Mouse (Mus musculus): ENCODE results near the gene Pxylp1. TPM values are rescaled to one million over a fixed set of nuclear protein-coding genes. Genes with fewer than 3 reads are reported as not detected.

Gene Pxylp1
- polyA plus RNA-seq, 1 experiment from 2014 or later, result 3.4 TPM

DNA sequence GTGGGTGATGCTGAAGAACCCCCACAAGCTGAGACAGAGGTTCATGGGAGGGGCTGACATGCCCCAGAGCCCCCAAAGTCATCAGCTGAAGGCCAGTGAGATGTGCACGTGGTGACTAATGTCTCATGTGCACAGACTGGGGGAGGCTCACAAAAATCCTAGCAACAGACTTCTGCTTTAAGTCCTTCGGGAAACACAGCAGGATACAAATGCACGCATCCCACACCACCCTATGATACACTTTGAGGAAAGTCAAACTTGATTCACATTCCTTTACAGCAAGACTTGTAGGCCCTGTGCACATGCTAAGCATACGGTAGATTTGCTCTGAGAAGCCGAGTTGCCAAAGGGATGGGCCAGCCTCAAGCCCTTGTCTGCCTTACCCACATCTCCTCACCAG, 53.1 kb downstream of the Pxylp1 start:
- no peak overlapping the region for H3K4me2 ChIP-seq
- H3K36me3 ChIP-seq (ENCODE audit: control insufficient read depth, insufficient read depth, low read length), result no peaks in the 10 kb centered on the region
- no peaks in the 10 kb centered on the region; the same call in 1 of the 2 replicates for H3K27me3 ChIP-seq (replicated peaks; ENCODE audit: control insufficient read depth, insufficient read depth, low read length)
- H3K9me3 ChIP-seq (ENCODE audit: control insufficient read depth, low read length), result no peaks in the 10 kb centered on the region
- DNase-seq (ENCODE audit: low spot score), result no peak
- no peak overlapping the region for H3K27ac ChIP-seq (ENCODE audit: low read depth, low read length)
- H3K4me3 ChIP-seq (ENCODE audit: low read depth, low read length), result no peak overlapping the region
- 82% methylated on average over 5 of the region's 5 CpGs for WGBS
- ATAC-seq (replicated peaks; ENCODE audit: low FRiP score), result no peak
- no peaks in the 10 kb centered on the region for H3K4me1 ChIP-seq (replicated peaks; ENCODE audit: control insufficient read depth, insufficient read depth, low read length)
- no peak overlapping the region for H3K9ac ChIP-seq (ENCODE audit: low read depth, low read length)

DNA sequence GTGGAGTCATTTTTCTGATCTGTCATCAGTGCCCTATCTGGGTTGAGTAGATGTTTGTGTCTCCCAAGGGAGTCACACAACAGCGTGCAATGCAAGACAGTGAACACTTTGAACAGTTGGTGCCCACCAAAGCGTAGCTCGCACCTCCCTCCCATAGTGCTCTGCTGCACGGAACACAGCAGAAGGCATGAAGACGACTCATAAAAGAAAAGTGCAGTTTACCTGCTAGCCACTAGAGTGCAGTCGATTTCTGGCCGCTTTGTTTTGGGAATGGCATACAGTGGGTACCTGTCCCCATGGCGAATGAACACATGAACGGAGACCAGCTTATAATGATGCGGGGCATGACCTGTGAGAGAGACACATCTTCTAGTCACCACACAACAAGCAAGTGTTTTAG, 53.6 kb downstream of the Pxylp1 start:
- Histone ChIP-seq H3K4me3 (ENCODE audit: low read depth, low read length) (no peak overlapping the region), H3K27me3 (replicated peaks; ENCODE audit: control insufficient read depth, insufficient read depth, low read length) (no peaks in the 10 kb centered on the region; the same call in 1 of the 2 replicates), H3K9me3 (ENCODE audit: control insufficient read depth, low read length) (no peaks in the 10 kb centered on the region), H3K9ac (ENCODE audit: low read depth, low read length) (no peak overlapping the region), H3K4me2 (no peak overlapping the region; the same call in 1 of the 2 replicates), H3K4me1 (replicated peaks; ENCODE audit: control insufficient read depth, insufficient read depth, low read length) (no peaks in the 10 kb centered on the region), H3K36me3 (ENCODE audit: control insufficient read depth, insufficient read depth, low read length) (no peaks in the 10 kb centered on the region), H3K27ac (ENCODE audit: low read depth, low read length) (no peak overlapping the region)
- WGBS, result 36% methylated on average over 10 of the region's 10 CpGs
- ATAC-seq (replicated peaks; ENCODE audit: low FRiP score), result no peak
- DNase-seq (ENCODE audit: low spot score), result no peak

GRCm38 (mm10) chr9:96837781-96838420, 54.6 kb downstream of the Pxylp1 start:
- Histone ChIP-seq H3K4me3 (ENCODE audit: low read depth, low read length) (no peak overlapping the region), H3K4me2 (no peak overlapping the region), H3K27me3 (replicated peaks; ENCODE audit: control insufficient read depth, insufficient read depth, low read length) (no peaks in the 10 kb centered on the region; the same call in 1 of the 2 replicates), H3K27ac (ENCODE audit: low read depth, low read length) (no peak overlapping the region), H3K9me3 (ENCODE audit: control insufficient read depth, low read length) (no peaks in the 10 kb centered on the region), H3K9ac (ENCODE audit: low read depth, low read length) (no peak overlapping the region), H3K36me3 (ENCODE audit: control insufficient read depth, insufficient read depth, low read length) (no peaks in the 10 kb centered on the region), H3K4me1 (replicated peaks; ENCODE audit: control insufficient read depth, insufficient read depth, low read length) (no peaks in the 10 kb centered on the region)
- ATAC-seq (replicated peaks; ENCODE audit: low FRiP score) (no peak), DNase-seq (ENCODE audit: low spot score) (no peak)
- WGBS, result 55% methylated on average over 20 of the region's 20 CpGs

DNA sequence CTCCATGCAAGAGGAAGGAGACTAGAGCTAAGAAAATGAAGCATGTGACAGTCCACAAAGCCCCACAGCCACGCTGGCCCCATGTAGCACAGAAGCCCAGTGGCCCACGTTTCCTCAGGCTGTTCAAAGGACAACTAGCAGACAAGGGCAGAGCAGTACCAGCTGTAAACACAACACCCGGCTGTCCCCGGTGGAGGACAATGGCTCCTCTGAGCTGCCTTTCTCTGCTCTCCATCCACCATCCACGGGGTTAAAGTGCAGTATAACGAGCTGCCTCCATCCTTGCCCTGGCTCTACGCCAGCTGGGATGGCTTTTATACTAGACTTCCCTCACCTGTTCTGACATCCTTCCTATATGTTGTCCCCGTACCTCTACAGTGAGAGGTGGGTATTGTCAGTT, 55.5 kb downstream of the Pxylp1 start:
- H3K9ac ChIP-seq (ENCODE audit: low read depth, low read length), result no peak overlapping the region
- no peak overlapping the region for H3K4me2 ChIP-seq
- H3K36me3 ChIP-seq (ENCODE audit: control insufficient read depth, insufficient read depth, low read length), result no peaks in the 10 kb centered on the region
- no peaks in the 10 kb centered on the region for H3K9me3 ChIP-seq (ENCODE audit: control insufficient read depth, low read length)
- H3K27me3 ChIP-seq (replicated peaks; ENCODE audit: control insufficient read depth, insufficient read depth, low read length), result no peaks in the 10 kb centered on the region; the same call in 1 of the 2 replicates
- H3K27ac ChIP-seq (ENCODE audit: low read depth, low read length), result no peak overlapping the region
- no peak for DNase-seq (ENCODE audit: low spot score)
- WGBS, result 48% methylated on average over 8 of the region's 8 CpGs
- ATAC-seq (replicated peaks; ENCODE audit: low FRiP score), result no peak
- H3K4me1 ChIP-seq (replicated peaks; ENCODE audit: control insufficient read depth, insufficient read depth, low read length), result no peaks in the 10 kb centered on the region
- no peak overlapping the region for H3K4me3 ChIP-seq (ENCODE audit: low read depth, low read length)

DNA sequence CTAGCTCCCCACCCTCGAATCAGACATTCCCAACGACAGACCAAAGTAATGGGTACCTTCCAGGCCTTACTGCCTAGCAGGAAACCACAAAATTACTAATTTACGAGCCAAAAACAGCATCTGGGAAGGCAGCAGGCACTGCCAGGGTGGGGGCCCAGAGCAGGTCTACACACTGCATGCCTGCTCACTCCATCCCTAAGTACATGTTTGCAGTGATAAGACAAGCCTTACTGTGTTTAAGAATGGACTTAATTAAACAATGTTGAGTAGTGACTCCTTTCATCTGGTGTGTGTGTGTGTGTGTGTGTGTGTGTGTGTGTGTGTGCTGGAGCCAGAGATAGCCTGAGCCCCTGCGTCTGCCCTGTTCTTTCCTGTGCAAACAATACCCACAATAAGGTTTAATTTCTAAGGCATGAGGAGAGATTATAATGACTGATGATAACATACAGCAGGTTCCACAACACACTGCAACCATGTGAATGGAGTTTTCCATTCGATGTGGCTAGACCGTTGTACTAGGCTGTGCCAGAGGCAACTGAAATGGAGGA, 57.0 kb downstream of the Pxylp1 start:
- Histone ChIP-seq H3K9me3 (ENCODE audit: control insufficient read depth, low read length) (no peaks in the 10 kb centered on the region), H3K36me3 (ENCODE audit: control insufficient read depth, insufficient read depth, low read length) (no peaks in the 10 kb centered on the region), H3K27me3 (replicated peaks; ENCODE audit: control insufficient read depth, insufficient read depth, low read length) (no peaks in the 10 kb centered on the region; the same call in 1 of the 2 replicates), H3K4me1 (replicated peaks; ENCODE audit: control insufficient read depth, insufficient read depth, low read length) (no peaks in the 10 kb centered on the region), H3K9ac (ENCODE audit: low read depth, low read length) (no peak overlapping the region), H3K4me3 (ENCODE audit: low read depth, low read length) (no peak overlapping the region), H3K27ac (ENCODE audit: low read depth, low read length) (no peak overlapping the region), H3K4me2 (no peak overlapping the region)
- no peak for ATAC-seq (replicated peaks; ENCODE audit: low FRiP score)
- 71% methylated on average over 6 of the region's 6 CpGs for WGBS
- no peak for DNase-seq (ENCODE audit: low spot score)

DNA sequence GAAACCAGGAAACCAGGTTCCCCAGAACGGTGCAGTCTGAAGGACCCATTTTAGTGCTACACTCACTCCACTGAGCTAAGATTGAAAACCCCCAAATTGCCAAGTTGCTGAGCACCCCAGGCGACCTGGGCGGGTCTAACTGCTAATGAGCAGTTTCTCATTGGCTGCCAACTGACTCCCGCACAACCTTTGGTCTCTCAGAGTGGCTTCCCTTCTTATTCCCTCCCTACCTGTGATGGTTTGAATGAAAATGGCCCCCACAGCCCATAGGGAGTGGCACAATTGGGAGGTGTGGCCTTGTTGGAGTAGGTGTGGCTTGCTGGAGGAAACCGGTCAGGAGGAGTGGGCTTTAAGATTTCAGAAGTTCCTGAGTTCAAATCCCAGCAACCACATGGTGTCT, 58.9 kb downstream of the Pxylp1 start:
- ATAC-seq (replicated peaks; ENCODE audit: low FRiP score) (no peak), DNase-seq (ENCODE audit: low spot score) (no peak)
- Histone ChIP-seq H3K9me3 (ENCODE audit: control insufficient read depth, low read length) (no peaks in the 10 kb centered on the region), H3K36me3 (ENCODE audit: control insufficient read depth, insufficient read depth, low read length) (no peaks in the 10 kb centered on the region), H3K27me3 (replicated peaks; ENCODE audit: control insufficient read depth, insufficient read depth, low read length) (no peaks in the 10 kb centered on the region; the same call in 1 of the 2 replicates), H3K9ac (ENCODE audit: low read depth, low read length) (no peak overlapping the region), H3K27ac (ENCODE audit: low read depth, low read length) (no peak overlapping the region), H3K4me2 (no peak overlapping the region), H3K4me1 (replicated peaks; ENCODE audit: control insufficient read depth, insufficient read depth, low read length) (no peaks in the 10 kb centered on the region), H3K4me3 (ENCODE audit: low read depth, low read length) (no peak overlapping the region)
- WGBS, result 58% methylated on average over 5 of the region's 5 CpGs

- 80% methylated on average over 4 of the region's 4 CpGs for WGBS
- no peak overlapping the region for H3K27ac ChIP-seq (ENCODE audit: low read depth, low read length)
- no peak overlapping the region for H3K9ac ChIP-seq (ENCODE audit: low read depth, low read length)
Measured at GRCm38 (mm10) chr9:96832516-96832915, 60.0 kb downstream of the Pxylp1 start.

DNA sequence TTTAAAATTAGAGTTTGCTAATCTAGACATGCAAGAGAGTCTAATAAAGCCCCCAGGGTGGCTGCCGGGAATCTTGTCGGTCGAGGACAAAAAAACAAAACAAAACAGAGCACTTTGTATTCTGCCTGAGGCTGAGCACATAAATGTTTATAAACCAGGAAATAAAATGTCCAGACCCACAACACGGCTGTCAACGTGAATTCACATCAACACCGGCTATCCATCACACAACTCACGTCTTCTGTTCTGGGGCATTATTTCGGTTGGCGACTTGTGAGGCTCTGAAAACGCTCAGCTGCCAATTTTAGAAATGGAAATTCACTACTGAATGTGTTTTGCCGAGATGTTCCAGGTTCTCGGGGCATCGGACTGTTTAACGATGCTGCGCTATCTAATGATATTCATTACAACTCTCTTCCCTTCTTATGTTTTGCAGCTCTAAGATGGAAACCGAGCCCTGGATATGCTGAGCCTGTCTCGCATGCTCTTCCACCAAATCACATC, 61.6 kb downstream of the Pxylp1 start:
- DNase-seq (ENCODE audit: low spot score) (no peak), ATAC-seq (replicated peaks; ENCODE audit: low FRiP score) (no peak)
- H3K9me3 ChIP-seq (ENCODE audit: control insufficient read depth, low read length), result no peaks in the 10 kb centered on the region
- no peaks in the 10 kb centered on the region for H3K27me3 ChIP-seq (replicated peaks; ENCODE audit: control insufficient read depth, insufficient read depth, low read length)
- H3K4me3 ChIP-seq (ENCODE audit: low read depth, low read length), result no peak overlapping the region
- no peak overlapping the region for H3K4me2 ChIP-seq
- H3K27ac ChIP-seq (ENCODE audit: low read depth, low read length), result no peak overlapping the region
- H3K4me1 ChIP-seq (replicated peaks; ENCODE audit: control insufficient read depth, insufficient read depth, low read length), result no peaks in the 10 kb centered on the region; the same call in 1 of the 2 replicates
- H3K36me3 ChIP-seq (ENCODE audit: control insufficient read depth, insufficient read depth, low read length), result no peaks in the 10 kb centered on the region; the same call in 1 of the 2 replicates
- H3K9ac ChIP-seq (ENCODE audit: low read depth, low read length), result no peak overlapping the region
- WGBS, result 86% methylated on average over 17 of the region's 17 CpGs

More at GRCm38 (mm10) chr9:96832516-96832915, 60.0 kb downstream of the Pxylp1 start:
- Histone ChIP-seq H3K36me3 (ENCODE audit: control insufficient read depth, insufficient read depth, low read length) (no peaks in the 10 kb centered on the region), H3K9me3 (ENCODE audit: control insufficient read depth, low read length) (no peaks in the 10 kb centered on the region), H3K4me1 (replicated peaks; ENCODE audit: control insufficient read depth, insufficient read depth, low read length) (no peaks in the 10 kb centered on the region; the same call in 1 of the 2 replicates), H3K27me3 (replicated peaks; ENCODE audit: control insufficient read depth, insufficient read depth, low read length) (no peaks in the 10 kb centered on the region), H3K4me2 (no peak overlapping the region), H3K4me3 (ENCODE audit: low read depth, low read length) (no peak overlapping the region)
- ATAC-seq (replicated peaks; ENCODE audit: low FRiP score) (no peak), DNase-seq (ENCODE audit: low spot score) (no peak)

DNA sequence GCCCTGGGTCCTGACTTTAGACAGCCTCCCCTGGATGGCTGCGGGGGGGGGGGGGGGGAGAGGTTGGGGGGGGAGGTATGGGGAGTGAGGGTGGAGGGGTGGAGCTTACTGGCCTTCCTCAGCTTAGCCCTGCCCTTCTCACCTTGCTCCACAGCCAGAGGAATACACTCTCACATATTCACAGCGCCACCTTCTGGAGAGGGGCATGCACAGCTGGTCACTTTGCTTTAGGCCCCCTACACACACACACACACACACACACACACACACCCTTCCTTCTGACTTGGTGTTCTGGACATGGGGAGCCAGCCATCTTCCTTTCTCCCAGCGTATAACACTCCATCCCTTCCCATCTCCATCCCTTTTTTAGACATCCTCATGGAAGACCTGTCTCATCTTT, 62.8 kb downstream of the Pxylp1 start:
- Histone ChIP-seq H3K27me3 (replicated peaks; ENCODE audit: control insufficient read depth, insufficient read depth, low read length) (no peaks in the 10 kb centered on the region), H3K4me1 (replicated peaks; ENCODE audit: control insufficient read depth, insufficient read depth, low read length) (no peaks in the 10 kb centered on the region; the same call in 1 of the 2 replicates), H3K36me3 (ENCODE audit: control insufficient read depth, insufficient read depth, low read length) (no peaks in the 10 kb centered on the region; the same call in 1 of the 2 replicates), H3K27ac (ENCODE audit: low read depth, low read length) (no peak overlapping the region), H3K9ac (ENCODE audit: low read depth, low read length) (no peak overlapping the region), H3K4me3 (ENCODE audit: low read depth, low read length) (no peak overlapping the region), H3K4me2 (no peak overlapping the region), H3K9me3 (ENCODE audit: control insufficient read depth, low read length) (no peaks in the 10 kb centered on the region)
- DNase-seq (ENCODE audit: low spot score) (no peak), ATAC-seq (replicated peaks; ENCODE audit: low FRiP score) (no peak)
- 88% methylated on average over 2 of the region's 3 CpGs for WGBS
